Mouse (Mus musculus) lung, embryonic 16.5 days (tissue): ENCODE measurements around the gene Cavin2. TPM values are rescaled to one million over a fixed set of nuclear protein-coding genes. Genes with fewer than 3 reads are reported as not detected.

Experiments
- ATAC-seq: fragments of 200-750 bp; cut with Nextera tagmentation; 2 replicates; pipeline ENCODE4 v1.8.0; 2017; ENCODE audit warnings: low read depth, mild to moderate bottlenecking, moderate library complexity
- H3K27ac ChIP-seq: fragments of 300-500 bp; sonication (generic); 2 replicates; pipeline ENCODE4 v1.5.1; 2014; ENCODE audit warnings: mild to moderate bottlenecking, control low read depth, low read length
- H3K27me3 ChIP-seq: fragments of 300-500 bp; sonication (generic); 2 replicates; pipeline ENCODE4 v1.6.1; 2014; ENCODE audit warnings: low read depth, low read length, mixed read lengths; ENCODE audit not compliant: control insufficient read depth, insufficient read depth
- H3K36me3 ChIP-seq: fragments of 300-500 bp; sonication (generic); 2 replicates; pipeline ENCODE4 v1.6.1; 2014; ENCODE audit warnings: low read length; ENCODE audit not compliant: control insufficient read depth, insufficient read depth
- H3K4me1 ChIP-seq: fragments of 300-500 bp; sonication (generic); replicated peaks from 2 replicates; pipeline ENCODE4 v1.6.1; 2014; ENCODE audit warnings: low read length, mixed read lengths; ENCODE audit not compliant: control insufficient read depth, insufficient read depth
- H3K4me2 ChIP-seq: fragments of 300-500 bp; sonication (generic); 2 replicates; pipeline ENCODE4 v1.6.1; 2014; ENCODE audit warnings: low read depth, low read length, control low read depth
- H3K4me3 ChIP-seq: fragments of 300-500 bp; sonication (generic); 2 replicates; pipeline ENCODE4 v1.5.1; 2014; ENCODE audit warnings: mild to moderate bottlenecking, low read length, control low read depth
- H3K9ac ChIP-seq: fragments of 300-500 bp; sonication (generic); 2 replicates; pipeline ENCODE4 v1.6.1; 2014; ENCODE audit warnings: low read length, control low read depth
- H3K9me3 ChIP-seq: fragments of 300-500 bp; sonication (generic); 2 replicates; pipeline ENCODE4 v1.6.1; 2016; ENCODE audit warnings: low read length; ENCODE audit not compliant: control insufficient read depth
- WGBS: fragments of 180-500 bp; shearing (Covaris S2); extraction: QIAGEN DNeasy Blood & Tissue Kit; methylation state at CpG from one replicate; pipeline ENCODE4 v1.1.7; 2014; 5-methylcytosine and 5-hydroxymethylcytosine counted together
- polyA plus RNA-seq: library from polyadenylated mRNA; unstranded; fragments of >200 nt; fragmentation: Nextera tagmentation; extraction: Ambion mirVana; gene quantifications from 2 replicates; pipeline ENCODE4 v1.2.1, GENCODE M21; 2015

Cavin2 gene
- polyA plus RNA-seq, 1 experiment from 2014 or later: 185 TPM

GRCm38 (mm10) chr1:51292348-51292747 is 3.4 kb downstream of the Cavin2 start:
- peak overlapping the region; percentile 23; the same call in 1 of the 2 replicates for H3K9ac ChIP-seq
- H3K36me3 ChIP-seq: no peaks in the 10 kb centered on the region
- no peak for ATAC-seq
- H3K27ac ChIP-seq: no peak overlapping the region
- H3K4me2 ChIP-seq: peak overlapping the region; percentile 63
- WGBS: 67% methylated on average over 4 of the region's 4 CpGs
- H3K9me3 ChIP-seq: no peaks in the 10 kb centered on the region
- no peaks in the 10 kb centered on the region for H3K27me3 ChIP-seq
- H3K4me3 ChIP-seq: peak overlapping the region; percentile 39
- peaks cover 26% of the 10 kb centered on the region for H3K4me1 ChIP-seq

- Histone ChIP-seq H3K36me3 (peaks cover 18% of the 10 kb centered on the region; the same call in 1 of the 2 replicates), H3K27me3 (no peaks in the 10 kb centered on the region), H3K4me1 (0 out of 2 replicates have a peak, but pooled peaks cover 3% of the 10 kb centered on the region), H3K27ac (no peak overlapping the region), H3K4me3 (no peak overlapping the region), H3K9ac (no peak overlapping the region), H3K4me2 (no peak overlapping the region), H3K9me3 (no peaks in the 10 kb centered on the region)
- ATAC-seq: no peak
- 73% methylated on average over 11 of the region's 11 CpGs for WGBS
These were observed 11.5 kb downstream of the Cavin2 start for GRCm38 (mm10) chr1:51300295-51300930.

GRCm38 (mm10) chr1:51307056-51307455 is 18.1 kb downstream of the Cavin2 start:
- no peak for ATAC-seq
- Histone ChIP-seq H3K4me3 (no peak overlapping the region), H3K9me3 (no peaks in the 10 kb centered on the region), H3K4me2 (no peak overlapping the region), H3K9ac (no peak overlapping the region), H3K4me1 (no peaks in the 10 kb centered on the region), H3K27me3 (no peaks in the 10 kb centered on the region), H3K36me3 (peaks cover 4% of the 10 kb centered on the region; the same call in 1 of the 2 replicates), H3K27ac (no peak overlapping the region)
- 66% methylated on average over 3 of the region's 3 CpGs for WGBS

GRCm38 (mm10) chr1:51315476-51315875 is 26.6 kb downstream of the Cavin2 start:
- ATAC-seq: no peak
- H3K9me3 ChIP-seq: no peaks in the 10 kb centered on the region
- H3K27ac ChIP-seq: no peak overlapping the region
- H3K4me2 ChIP-seq: no peak overlapping the region
- H3K36me3 ChIP-seq: no peaks in the 10 kb centered on the region
- H3K27me3 ChIP-seq: no peaks in the 10 kb centered on the region
- WGBS: 31% methylated on average over 2 of the region's 2 CpGs
- no peak overlapping the region for H3K9ac ChIP-seq
- H3K4me1 ChIP-seq: no peaks in the 10 kb centered on the region
- no peak overlapping the region for H3K4me3 ChIP-seq

GRCm38 (mm10) chr1:51323506-51323905 is 34.6 kb downstream of the Cavin2 start:
- ATAC-seq: no peak
- Histone ChIP-seq H3K9me3 (no peaks in the 10 kb centered on the region), H3K27me3 (no peaks in the 10 kb centered on the region), H3K4me3 (no peak overlapping the region), H3K4me2 (no peak overlapping the region), H3K9ac (no peak overlapping the region), H3K36me3 (no peaks in the 10 kb centered on the region), H3K4me1 (no peaks in the 10 kb centered on the region), H3K27ac (no peak overlapping the region)
- WGBS: 61% methylated on average over 6 of the region's 6 CpGs

- Histone ChIP-seq H3K27me3 (no peaks in the 10 kb centered on the region), H3K9me3 (no peaks in the 10 kb centered on the region), H3K9ac (no peak overlapping the region), H3K27ac (no peak overlapping the region), H3K4me3 (no peak overlapping the region), H3K4me2 (no peak overlapping the region), H3K36me3 (no peaks in the 10 kb centered on the region), H3K4me1 (peaks cover 4% of the 10 kb centered on the region)
- WGBS: 89% methylated on average over 1 of the region's 1 CpGs
- no peak for ATAC-seq
These were observed 39.6 kb downstream of the Cavin2 start for GRCm38 (mm10) chr1:51328541-51328940.

- H3K9ac ChIP-seq: no peak overlapping the region
- peak overlapping the region; percentile 45; the same call in 1 of the 2 replicates for H3K27ac ChIP-seq
These were observed 44.1 kb downstream of the Cavin2 start for GRCm38 (mm10) chr1:51332986-51333385.

GRCm38 (mm10) chr1:51333557-51334285 is 44.8 kb downstream of the Cavin2 start:
- peak overlapping the region; percentile 38 for H3K4me3 ChIP-seq
- 3% methylated on average over 18 of the region's 18 CpGs for WGBS
- H3K9me3 ChIP-seq: no peaks in the 10 kb centered on the region
- H3K27ac ChIP-seq: peak overlapping the region; percentile 45
- H3K36me3 ChIP-seq: no peaks in the 10 kb centered on the region
- H3K9ac ChIP-seq: peak overlapping the region; percentile 53
- peaks cover 7% of the 10 kb centered on the region for H3K4me1 ChIP-seq
- H3K27me3 ChIP-seq: no peaks in the 10 kb centered on the region
- peak overlapping the region; percentile 59 for H3K4me2 ChIP-seq
- peak; percentile 92 for ATAC-seq

More at GRCm38 (mm10) chr1:51332986-51333385, 44.1 kb downstream of the Cavin2 start:
- H3K4me3 ChIP-seq: peak overlapping the region; percentile 38
- H3K27me3 ChIP-seq: no peaks in the 10 kb centered on the region
- H3K4me2 ChIP-seq: peak overlapping the region; percentile 59
- peak; percentile 56; the same call in 1 of the 2 replicates for ATAC-seq
- peaks cover 7% of the 10 kb centered on the region for H3K4me1 ChIP-seq
- 18% methylated on average over 6 of the region's 6 CpGs for WGBS
- H3K9me3 ChIP-seq: no peaks in the 10 kb centered on the region
- no peaks in the 10 kb centered on the region for H3K36me3 ChIP-seq

- Histone ChIP-seq H3K4me3 (no peak overlapping the region; the same call in 1 of the 2 replicates), H3K4me1 (peaks cover 7% of the 10 kb centered on the region), H3K9me3 (no peaks in the 10 kb centered on the region), H3K9ac (peak overlapping the region; percentile 40), H3K27me3 (no peaks in the 10 kb centered on the region), H3K4me2 (0 out of 2 replicates have a peak overlapping the region, but pooled peaks have one; percentile 10), H3K36me3 (no peaks in the 10 kb centered on the region), H3K27ac (no peak overlapping the region)
- 26% methylated on average over 6 of the region's 6 CpGs for WGBS
- peak; percentile 63 for ATAC-seq
These were observed 45.4 kb downstream of the Cavin2 start for GRCm38 (mm10) chr1:51334289-51334688.
